Mouse (Mus musculus) embryo, embryonic 9.5 days (tissue): ENCODE data around the gene Invs.

Experiments
- DNase-seq: peaks from one replicate; pipeline ENCODE4 v3.0.0-alpha.2; 2017; ENCODE audit errors: extremely low spot score

Gene Invs

DNA sequence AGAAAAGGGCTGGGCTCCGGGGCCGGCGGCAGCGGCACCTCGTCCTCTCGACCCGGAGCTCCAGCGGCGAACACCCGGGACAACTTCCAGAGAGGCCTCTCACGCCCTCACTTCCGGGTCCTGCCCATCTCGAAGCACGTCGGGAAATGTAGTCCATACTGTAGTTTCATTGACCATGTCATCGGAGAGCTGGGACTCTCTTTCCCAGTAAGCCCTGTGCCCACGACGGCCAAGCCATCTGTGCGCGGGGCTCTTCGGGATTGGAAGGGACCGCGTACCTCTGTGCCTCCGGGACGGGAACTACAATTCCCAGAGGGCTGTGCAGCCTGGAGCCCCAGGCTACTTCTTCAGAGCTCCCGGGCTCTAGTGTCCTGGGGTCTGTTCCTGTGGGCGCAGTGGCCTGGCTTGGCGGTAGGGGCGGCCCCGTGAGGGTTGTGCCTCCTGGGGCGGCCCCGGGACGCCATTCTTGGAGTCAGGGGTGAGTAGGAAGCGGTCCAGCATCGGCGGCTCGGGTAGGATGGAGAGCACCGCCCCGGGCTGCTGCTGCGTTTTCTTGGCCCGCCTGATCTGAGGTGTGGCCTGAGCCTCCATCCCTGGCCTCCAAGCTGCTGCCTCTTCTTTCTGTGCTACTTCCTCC lies at the start of gene Invs, which contains the start of gene Erp44:
TSS of gene Invs (plus strand) at position 263 of the 637 bp plus-strand sequence.
TSS of gene Erp44 (minus strand) at position 61 of the 637 bp plus-strand sequence.
- DNase-seq = peak; percentile 91

DNA sequence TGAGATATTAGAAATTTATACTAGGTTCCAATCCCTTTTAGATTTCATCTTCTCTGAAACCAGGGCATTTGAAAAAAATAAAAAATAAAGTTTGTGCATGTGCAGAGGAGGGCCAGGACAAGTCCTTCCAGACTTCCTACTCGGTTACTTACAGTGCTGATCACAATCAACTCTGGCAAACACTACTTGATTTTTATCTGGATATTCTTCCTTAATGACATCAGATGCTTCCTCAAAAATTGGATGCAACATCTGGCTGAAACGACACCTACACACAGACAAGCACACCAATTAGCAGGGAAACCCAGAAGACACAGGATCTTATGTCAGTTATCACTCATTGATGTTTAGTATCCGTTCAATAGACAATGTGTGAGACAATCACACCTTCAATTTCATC lies 42.8 kb upstream of the Invs start:
- no peak for DNase-seq

DNA sequence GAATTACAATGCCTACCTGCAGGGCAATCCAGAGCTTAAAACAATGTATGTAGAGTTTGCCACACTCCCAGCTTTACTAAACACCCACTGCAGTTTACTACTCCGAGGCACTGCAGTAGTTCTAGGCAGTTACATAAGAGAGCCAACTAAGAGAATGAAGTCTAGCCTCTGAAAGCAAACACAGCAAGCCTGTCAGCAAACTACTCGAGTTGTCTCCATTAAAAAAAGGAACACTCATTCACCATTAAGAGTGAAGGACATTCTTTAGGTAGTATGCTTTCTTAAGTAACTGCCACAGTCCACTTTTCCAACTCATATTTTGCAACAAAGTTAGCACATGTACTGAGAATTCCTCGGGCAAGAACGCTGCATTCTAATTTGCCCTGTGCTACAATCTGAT lies 40.5 kb upstream of the Invs start:
- DNase-seq = no peak

DNA sequence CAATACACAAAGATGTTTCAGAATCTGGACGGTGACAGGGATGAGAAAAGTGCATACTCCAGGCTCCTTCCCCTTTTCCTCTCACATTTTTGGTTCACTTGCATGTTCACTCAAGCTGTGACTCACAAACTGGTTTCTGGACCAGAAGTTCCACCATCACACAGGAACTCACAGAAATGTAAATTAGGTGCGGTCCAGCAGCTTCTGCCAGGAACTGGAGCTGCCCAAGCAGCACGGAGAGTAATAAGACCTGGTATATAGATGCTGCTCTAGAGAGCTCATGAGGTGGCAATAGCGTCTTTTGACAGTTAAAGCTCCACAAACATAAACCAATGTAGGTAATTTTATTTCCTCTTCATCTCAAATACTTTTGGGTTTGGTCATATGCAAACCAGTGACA lies 37.1 kb upstream of the Invs start:
- no peak for DNase-seq

DNA sequence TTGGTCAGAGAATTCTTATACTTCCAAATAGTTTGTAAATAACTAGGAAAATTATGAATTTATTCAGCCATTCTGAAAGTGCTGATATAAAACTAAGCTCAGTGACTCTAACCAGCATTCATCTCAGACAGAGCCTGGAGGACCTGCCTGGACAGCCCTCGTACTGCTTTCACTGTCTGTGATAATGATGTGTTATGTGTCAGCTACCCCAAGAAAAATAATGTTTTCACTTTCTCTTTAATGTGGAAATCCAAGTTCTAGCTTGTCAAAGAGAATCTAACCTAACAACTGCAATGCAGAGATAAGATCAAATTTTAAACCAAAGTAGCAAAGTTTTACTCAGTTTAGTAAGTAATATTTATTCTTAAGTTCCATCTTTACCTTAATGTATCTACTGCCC lies 35.8 kb upstream of the Invs start:
- DNase-seq = no peak

DNA sequence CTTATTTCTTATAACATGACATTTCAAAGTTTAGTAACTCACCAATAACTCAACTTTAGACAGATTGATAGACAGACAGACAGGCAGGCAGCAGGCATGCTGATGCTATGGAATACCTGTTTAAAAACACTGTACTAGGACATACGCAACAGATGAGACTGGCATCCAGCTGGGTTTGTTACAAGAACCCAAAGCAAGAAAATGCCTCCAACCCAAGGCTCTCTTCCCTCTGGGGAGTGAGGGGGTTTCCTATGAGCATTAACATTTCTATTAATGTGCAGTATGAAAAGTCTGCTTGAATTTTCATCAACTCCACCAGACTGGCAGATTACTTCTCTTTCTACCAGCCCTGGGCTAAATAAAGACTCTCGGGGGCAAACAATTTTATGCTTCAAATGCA lies 35.3 kb upstream of the Invs start:
- no peak for DNase-seq

DNA sequence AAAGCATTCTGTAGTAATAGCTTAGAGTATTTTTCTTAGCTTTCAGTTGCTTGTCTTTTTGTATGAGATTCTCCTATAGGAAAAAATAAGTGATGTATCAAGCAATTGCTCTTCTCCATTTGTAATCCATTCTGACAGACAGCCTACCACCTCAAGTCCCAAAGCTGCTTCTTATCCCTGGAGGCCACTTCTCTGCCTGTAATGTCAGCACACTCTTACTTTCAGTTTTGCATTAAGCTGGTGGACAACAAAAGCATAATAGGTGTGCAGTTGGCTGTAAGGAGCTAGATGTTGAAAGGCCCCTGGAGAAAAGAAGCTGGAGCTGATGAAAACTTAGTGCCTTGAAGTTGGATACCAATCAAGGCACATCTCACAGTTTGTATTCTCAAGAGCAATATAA lies 26.3 kb upstream of the Invs start:
- no peak for DNase-seq

DNA sequence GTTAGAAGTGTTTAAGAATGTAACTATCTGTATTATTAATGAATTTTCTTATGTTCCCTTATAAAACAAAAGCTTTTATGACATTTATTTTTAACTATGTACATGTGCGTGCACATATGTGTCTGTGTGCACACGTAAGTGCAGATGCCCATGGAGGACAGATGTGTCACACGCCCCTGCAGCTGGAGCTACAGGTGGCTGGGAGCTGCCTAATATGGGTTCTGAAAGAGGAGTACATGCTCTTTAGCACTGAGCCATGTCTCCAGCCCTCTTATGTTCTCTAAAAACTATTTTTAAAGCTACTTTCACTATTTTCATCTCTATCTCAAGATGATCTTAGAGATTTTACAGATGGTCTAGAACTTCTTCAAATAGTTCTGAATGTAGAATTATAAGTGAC lies 21.5 kb upstream of the Invs start:
- DNase-seq = no peak

DNA sequence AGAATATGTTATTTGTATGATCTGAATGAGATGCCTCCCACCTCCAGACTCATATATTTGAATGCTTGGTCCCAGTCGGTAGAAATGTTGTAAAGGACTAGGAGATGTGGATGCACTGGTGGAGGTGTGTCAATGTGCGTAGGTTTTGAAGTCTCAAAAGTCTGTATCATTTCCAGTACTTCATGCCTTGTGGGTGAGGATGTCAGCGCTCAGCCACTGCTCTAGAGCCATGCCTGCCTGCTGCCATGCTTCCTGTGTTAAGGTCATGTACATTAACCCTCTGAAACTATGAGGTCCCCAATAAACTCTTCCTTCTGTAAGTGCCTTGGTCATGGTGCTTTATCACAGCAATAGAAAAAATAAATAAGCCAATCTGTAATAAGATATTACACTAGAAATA lies 11.9 kb upstream of the Invs start:
- DNase-seq = no peak

DNA sequence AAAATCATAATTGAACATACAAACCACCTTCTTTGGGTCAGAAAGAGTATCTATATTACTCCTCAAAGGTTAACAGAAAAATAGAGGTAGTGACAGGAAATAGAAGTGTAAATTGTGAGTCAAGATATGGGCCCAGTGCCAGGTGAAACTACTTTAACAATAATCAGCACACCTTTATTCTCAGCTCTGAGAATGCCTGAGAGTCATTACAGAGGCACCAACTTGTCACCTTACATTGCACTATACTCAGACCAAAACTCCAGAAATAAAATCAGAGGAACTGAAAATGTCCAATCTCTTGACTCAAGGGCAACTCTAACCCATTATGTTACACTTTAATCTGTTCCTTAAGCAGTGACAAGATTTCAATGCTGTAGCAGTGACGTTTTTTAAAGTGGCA lies 11.4 kb upstream of the Invs start:
- no peak for DNase-seq

DNA sequence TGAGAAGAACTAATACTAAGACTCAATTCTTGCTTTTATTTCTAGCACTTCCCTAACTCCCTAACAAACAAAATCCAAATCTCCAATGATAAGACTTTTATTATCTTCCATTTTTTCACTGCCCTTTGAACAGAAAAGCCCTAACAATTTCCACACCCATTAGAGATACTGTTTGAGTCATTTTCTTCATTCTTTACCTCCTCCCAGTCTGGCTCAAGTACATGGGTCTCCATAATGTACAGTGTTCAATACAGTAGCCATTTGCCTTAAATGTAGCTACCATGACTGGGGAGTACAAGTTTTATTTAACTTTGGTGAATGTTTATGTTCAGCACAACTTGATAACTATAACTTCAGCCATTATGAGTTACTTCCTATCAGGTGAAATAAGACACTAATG lies 9.0 kb upstream of the Invs start:
- DNase-seq = no peak

DNA sequence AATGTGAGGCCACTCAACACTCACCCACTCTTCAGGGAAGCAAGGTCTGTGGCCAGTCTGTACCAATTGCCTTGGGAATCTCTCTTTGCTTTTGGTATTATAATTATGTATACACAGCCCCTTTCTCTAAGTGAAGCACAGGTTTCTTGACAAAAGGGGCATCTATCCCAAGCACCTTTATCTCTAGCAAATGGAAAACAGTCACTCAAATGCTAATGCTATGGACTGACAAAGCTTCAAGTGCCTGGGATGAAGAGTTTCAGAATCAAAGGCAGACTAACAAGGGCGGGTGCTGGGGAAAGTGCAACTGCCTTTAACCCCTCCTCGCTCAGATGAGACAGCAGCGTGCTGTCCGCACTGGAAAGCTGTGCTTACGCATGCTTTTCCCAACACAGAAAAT lies 7.7 kb upstream of the Invs start:
- DNase-seq = no peak

DNA sequence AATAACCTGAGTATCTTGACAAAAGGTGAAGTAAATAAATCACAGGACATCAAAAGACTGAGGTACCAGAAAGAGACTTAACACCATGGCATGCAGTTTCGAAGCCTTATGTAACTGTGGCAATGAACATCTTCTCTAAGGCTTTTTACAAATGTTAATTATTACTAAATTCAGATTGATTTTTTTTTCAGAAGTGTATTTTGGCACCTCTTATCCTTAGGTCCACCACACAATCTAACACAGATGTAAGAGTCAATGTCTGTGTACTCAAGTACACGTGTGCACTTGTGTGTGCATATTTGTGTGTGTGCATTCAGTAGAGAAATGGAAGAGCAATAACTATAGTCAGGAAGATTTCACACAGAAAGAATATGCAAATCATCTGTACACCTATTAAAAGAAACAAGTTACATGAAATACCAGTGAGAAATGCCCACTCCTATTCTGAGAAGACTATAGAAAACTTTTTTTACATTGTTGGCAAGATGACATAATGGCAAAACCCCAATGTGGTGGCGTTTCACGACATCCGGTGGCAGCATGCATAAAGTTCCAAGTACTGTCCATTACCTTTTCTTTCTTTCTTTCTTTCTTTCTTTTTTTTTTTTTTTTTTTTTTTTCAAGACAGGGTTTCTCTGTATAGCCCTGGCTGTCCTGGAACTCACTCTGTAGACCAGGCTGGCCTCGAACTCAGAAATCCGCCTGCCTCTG lies 6.3 kb upstream of the Invs start:
- no peak for DNase-seq

DNA sequence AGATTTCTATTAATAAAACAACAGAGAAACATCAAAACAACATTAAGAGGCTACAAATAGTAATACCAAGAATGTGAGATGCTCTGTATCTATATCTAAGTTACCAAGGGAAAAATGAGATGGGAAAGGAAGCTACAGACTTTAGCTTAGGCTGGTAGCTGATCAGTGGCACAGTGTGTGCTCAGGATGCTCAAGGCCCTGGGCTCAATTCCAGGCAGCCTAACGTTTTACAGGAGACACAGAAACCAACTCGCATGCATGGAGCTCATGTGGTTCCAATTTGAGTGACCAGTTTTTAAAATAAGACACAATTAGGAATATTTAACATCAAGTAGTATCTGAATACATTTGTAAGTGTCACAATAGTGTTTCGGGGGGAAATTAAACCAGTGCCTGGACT lies 3.8 kb upstream of the Invs start:
- DNase-seq = no peak

DNA sequence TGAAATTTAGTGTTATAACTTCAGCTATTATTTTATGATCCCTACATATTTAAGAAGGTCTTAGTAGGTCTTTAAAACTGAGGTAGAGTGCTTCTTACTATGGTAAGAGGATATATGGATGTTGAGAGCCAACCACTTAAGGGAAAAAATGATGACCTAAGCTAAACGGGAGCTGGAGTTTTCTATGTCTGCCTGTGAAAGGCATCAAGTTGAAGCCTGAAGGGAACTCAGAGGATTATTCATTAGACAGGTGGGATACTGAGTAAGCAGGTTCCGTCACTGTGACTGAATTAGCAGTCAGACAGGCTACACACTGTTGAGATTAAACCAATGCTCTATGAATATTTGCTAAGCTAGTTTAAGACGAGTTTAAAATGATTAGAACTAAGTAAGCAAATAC lies 2.5 kb upstream of the Invs start:
- DNase-seq = no peak

DNA sequence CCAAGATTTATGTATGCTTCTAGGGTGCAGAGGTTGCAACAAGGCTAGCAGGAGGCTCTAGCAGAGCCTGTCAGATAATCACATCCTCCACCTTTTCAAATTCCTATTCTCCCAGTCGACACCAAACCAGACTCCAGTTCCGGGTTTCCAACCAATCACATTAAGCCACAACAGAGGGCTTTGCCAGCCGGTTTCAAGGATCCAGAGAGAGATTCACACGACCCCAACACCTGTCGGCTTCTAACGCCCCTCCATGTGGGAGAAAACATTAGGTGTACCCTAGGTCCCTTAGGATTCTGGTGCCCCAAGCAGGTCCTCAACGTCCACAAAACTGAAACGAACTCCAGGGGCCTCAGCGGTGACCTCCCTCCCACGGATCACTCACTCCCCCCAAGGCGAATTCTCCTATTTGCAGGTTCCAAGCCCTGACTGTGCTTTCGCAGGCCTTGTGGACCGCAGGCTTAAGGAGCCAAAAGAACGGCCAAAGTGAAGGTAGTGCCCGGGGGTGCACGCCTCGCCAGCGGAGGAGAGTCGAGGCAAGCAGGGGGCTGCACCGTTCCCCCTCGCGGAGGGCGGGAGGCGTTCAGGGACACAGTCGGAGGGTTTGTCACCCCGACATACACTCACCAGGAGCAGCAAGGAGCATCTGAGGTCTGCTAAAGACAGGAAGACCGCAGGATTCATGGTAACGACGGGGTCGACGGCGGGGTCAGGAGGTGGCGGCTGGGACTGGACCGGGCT lies 633 bp upstream of the Invs start:
- DNase-seq = peak; percentile 48

DNA sequence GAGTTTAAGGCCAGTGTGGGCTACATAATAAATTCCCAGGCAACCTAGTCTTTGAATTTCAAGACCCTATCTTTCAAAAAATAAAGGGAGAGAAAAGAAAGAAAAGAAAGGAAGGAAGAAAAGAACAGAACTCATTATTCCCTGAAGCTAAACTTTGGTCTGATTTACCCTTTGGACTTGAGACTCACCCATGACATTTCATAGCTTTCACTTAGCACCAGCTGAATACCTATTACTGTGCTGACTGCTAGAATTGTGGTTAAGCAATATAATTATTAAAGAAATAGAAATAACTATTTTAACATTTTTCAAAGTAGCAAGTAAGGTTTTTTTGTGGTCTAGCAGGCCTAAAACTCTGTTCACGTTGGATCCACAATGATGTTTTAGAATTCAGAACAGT lies 1.6 kb downstream of the Invs start:
- no peak for DNase-seq

DNA sequence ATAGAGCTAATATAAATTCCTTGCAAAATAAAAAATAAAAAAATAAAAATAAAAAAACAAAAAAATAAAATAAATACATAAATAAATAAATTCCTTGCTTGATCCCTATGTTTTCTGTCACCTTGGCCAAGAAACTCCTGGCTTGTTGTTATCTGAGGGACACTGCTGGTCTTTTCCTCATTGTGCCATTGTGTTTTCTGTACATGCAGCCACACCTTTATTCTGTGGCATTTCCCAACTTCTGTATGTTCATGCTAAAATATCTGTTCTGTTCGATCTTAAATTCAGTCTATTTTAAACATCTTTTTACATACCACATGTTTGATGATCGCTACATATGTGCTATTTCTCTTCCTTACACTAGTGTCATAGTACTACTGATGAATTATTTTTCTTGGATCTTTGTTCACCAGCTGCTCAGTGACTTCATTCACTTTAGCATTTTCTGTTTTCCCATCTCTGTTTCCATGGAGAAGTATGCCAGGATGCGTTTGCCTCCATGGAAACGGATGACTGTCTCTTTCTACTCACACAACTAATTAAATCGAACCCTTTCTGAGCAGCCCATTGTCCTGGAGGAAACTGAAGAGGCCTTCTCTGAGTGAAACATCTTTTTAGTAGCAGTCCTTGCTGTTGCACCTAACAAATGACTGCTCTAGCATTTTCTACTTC lies 7.7 kb downstream of the Invs start:
- DNase-seq = peak; percentile 26

DNA sequence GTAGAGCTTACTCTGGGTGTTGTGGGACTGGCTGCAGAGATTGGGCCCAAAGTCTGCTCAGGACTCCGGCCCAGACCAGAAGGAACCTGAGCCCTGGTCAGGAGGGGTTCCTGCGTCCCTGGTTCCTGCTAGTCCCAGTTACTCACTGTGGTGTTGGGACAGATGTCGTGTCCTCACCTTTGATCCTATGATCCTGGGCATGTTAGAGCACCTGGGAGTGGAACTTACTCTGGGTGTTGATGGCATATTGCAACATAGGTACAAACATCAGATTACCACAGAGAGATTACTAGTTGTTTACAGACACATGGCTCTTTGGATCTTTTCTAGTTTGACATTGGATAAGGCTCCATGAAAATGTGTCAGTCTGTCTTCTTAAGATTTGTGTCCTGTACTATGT lies 35.3 kb downstream of the Invs start:
- no peak for DNase-seq

DNA sequence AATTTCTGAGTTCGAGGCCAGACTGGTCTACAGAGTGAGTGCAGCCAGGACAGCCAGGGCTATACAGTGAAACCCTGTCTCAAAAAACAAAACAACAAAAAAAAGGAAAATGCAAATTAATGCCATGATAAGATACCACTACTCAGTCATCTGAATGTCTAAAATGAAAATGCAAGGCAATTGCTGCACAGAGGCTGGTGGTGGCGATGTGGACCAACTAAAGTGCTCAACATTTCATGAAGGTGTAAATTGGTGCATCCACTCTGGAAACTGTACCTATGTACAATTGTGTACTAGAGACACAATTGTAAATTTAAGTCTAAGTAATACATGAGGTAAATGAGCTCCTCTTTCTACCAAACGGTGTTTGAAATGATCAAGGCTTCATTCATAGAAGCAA lies 36.5 kb downstream of the Invs start:
- no peak for DNase-seq

DNA sequence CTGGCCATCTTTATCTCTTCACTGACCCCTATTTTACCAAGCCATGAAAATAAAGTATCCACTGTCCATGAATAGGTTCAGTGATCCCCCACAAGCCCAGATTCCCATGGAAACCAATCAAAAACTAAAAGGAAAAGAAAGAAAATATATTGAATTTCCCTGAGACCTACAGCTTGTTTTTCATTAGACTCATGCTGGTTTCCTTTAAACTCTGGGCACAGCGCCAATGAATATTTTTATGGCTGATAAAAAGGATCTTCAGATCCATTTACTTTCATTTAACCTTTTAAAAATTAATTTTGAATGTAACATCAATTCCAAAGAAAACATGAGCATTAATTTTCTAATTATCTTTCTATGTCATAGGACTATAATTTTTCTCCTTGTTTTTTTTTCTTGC lies 41.7 kb downstream of the Invs start:
- no peak for DNase-seq

DNA sequence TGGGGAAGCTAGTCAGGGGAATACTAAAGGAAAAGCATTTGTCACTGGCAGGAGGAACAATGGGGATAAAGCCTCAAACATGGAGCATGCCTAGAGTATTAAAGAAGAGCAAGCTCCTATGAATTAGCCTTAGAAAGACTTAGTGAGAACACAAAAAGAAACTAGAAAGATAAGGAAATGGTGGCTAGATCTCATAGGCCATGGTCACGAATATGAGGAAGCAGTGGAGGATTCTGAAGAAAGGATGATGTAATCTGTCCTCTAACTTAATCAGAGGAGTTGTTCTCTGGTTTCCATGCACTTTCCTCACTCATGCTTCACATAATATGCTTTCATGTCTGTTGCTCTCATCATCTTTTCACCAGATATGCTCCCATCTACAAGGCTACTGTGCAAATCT lies 42.5 kb downstream of the Invs start:
- DNase-seq = no peak

DNA sequence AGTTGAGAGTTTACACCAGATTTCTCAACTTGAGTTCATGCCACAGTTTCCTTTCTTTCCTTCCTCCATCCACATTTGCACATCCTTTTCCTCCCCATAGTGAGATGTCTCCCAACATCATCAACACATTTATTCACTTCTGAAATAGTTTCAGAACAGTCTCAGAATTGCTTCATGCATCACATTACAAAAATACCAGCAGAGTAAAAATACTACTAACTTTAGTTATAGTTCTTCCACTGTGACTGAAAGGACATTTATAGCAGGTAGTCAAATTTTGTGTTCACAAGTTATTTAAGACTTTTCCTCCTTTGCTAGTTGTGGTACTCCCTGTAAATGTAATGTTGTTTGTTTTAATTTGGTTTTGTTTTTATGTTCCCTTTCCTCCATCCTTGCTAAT lies 47.6 kb downstream of the Invs start:
- no peak for DNase-seq
